Mouse (Mus musculus) stomach, postnatal 0 days (tissue): ENCODE results near the gene Srrt.
A peak's percentile ranks its signal among the peaks of the same experiment; 100 is the strongest.

Experiments used
- CTCF ChIP-seq: IDR thresholded peaks from 2 replicates; pipeline ENCODE4 v1.5.1; 2016; ENCODE audit warnings: antibody characterized with exemption, low read depth, mild to moderate bottlenecking, moderate library complexity
- EP300 ChIP-seq: optimal IDR thresholded peaks from 2 replicates; pipeline ENCODE3; 2016; ENCODE audit warnings: antibody characterized with exemption

DNA sequence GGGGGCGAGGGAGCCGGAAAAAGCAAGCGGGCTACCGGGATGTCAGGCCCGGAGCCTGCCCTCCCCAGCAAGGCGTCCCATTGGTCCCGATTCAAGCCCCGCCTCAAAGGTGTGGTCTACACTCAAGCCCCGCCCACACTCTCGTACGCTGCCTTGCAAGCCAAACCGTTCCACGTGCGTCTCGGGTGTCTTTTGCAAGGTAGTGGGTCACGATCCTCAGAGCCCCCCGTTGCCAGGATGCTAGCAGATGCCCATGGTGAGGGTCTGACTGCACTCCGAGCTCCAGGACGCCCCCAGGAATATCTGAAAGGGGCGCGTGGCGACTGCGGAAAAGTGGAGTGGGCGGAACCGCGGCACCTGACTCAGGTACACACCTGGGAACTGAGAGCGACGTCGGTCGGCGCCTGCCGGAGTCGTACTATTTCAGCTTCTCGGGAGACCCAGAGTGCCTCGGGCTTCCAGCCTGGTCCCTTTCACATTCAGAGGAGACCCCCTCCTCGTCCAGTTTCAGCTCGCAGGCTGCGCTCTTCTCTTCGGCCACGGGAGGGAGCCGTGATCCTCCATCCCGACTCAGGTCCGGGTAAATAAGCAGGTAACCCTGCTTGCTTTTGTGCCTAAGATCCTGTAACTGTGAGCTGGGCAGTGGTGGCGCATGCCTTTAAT is 26.2 kb upstream of the Srrt start, which contains the start of gene Slc12a9:
- TF ChIP-seq CTCF (peak; percentile 84), EP300 (no peak)
